Mouse (Mus musculus) right cerebral cortex, postnatal 36 days (tissue): ENCODE results near the gene Akt2.

Source experiments
- DNase-seq, 2 experiments: peaks; one replicate each; pipeline ENCODE4 v3.0.0; 2022; ENCODE audit warnings: low spot score in 2 of 2, mixed read lengths in 1 of 2

The Akt2 gene

DNA sequence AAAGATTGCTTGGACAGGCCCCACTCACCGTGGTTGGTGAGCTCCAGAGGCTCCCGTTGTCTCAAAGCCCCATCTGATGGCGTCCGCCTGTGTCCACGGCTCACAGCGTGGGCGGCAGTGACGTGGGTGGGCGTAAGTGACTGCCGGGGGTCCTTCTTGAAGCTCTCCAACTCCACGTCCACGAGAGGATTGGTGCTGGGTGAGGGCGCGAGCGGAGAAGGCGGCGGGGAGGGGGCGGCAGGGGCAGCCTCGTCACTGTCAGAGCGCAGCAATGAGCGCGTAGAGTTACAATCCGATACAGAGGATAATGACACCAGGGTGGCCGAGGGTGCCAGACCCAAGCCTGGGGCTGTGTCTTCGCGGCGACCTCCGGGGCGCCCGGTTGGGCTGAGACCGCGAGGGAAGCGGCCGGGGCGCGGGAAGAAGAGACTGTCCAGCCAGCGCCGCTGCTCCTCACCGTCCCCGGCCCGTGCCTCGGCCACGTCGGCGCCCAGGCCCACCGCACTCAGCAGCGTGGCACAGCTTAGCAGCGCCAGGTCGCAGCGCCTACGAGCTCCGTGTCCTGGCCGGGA, 66.6 kb downstream of the Akt2 start:
- no peak for DNase-seq

DNA sequence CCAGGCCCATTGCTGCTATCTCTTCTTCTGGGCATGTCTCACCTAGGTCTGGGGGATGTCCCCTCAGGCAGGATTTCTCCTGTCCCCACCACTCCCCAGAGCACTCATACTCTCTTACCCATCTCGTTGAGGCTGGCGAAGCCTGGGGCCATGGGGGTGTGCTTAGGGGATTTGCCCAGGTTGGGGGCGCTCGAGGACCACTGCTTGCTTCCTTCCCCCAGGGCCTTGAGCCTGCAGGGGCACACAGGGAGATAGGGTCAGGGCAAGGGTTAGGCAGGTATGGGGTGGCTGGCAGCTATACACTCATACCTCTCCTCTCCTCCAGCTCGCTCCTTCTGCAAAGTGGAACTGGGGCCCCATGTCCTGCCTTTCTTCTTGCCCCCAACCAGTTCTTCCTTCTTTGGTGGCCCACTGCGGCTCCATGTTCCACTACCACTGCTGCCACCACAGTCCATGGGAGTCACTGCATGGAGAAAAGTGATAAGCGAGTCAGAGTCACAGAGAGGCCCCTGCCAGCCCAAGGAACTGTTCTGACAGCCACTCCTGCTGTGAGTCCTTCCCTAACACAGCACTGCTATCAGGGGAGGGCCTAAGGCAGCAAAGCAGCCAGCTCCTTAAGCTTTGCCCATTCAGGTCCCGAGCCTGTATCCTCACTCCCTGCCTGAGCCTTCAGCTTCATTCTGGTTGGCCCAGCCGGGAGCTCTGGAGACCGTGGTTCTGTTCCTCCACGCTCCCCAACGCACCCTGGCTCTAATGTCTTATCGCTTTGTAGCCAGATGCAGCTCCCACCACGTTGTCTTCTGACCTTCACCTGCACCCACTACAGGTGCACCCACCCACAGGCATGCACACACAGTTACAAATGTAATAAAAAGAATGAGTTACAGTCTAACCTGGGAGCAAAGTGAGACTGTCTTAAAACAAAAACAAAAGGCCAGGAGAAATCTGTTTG, 67.6 kb downstream of the Akt2 start:
- DNase-seq = peak in 1 of 2 experiments; percentile 28

DNA sequence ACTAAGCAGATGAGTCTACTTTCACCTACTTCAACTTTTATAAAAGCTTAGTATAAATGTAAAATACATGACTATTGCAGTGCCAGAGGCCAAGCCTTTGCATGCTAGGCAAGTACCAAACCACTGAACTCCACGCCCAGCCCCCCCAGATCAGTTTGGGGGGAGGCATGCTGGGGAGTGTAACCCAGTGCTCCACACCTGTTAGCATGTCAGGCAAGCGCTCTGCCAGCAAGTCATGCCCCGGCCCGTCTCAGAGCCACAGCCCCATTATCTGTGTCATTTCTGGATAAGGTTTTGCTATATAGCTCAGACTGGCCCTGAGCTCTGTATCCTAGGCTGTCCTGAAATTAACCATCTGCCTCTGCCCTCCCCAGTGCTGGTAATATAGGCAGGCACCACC, 70.7 kb downstream of the Akt2 start:
- no peak for DNase-seq

DNA sequence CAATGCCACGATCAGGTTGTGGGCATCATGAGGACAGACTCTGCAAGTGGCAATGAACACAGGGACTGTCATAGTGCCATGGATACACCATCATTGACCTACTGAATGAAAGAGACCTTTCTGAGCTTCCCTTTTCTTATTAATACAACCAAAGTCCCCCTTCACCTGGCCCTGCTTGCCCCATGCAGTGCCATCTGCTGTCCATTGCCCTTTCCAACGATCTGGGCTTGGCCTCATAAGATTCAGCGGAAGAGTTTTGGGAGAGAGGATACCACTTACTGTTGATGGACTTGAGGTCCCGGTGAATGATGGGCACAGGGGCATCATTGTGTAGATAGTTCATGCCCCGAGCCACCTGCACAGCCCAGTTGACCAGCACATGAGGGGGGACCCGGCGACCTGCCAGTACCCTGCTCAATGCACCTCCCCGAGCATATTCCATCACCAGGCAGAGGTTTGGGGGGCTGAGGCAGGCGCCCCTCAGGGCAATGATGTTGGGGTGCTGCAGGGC, 81.8 kb downstream of the Akt2 start:
- no peak for DNase-seq

DNA sequence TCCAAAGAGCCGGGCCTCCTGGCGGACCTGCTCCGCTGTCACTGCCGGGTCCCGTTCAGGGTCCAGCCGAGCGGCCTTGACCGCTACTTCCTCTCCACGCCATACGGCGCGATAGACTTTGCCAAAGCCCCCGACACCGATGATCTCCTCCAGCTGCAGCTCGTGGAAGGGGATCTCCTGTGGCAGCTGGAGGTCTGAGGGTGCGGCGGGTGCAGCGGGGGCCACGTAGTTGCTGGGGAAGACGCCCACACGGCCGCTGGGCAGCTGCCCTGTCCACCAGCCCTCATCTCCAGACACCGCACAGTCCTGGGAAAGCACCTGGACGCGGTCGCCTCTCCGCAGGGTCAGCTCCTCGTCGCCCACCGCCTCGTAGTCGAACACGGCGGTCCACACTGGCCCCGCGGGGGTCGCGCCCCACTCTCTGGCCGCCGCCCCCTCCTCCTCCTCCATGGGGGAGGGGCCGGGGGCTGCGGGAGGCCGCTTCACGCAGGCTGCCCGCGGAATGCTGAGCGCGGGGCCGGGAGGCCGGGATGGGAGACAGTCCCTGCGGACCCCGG, 82.3 kb downstream of the Akt2 start:
- no peak for DNase-seq

DNA sequence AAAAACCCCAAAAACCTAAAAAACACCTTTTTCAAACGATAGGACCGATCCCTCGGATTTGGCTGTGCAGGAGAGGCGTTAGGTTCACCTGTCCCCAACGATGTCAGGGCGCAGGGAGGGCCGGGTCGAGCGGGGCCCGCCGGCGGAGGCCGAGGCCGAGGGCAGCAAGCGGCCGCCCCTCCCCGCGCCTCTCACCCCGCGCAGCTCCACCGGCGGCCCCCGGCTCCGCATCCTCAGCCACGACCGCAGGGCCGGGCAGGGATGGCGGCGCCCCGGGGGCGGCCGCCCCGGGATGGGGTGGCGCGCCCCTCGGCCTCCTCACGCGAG, 82.8 kb downstream of the Akt2 start:
- no peak for DNase-seq

DNA sequence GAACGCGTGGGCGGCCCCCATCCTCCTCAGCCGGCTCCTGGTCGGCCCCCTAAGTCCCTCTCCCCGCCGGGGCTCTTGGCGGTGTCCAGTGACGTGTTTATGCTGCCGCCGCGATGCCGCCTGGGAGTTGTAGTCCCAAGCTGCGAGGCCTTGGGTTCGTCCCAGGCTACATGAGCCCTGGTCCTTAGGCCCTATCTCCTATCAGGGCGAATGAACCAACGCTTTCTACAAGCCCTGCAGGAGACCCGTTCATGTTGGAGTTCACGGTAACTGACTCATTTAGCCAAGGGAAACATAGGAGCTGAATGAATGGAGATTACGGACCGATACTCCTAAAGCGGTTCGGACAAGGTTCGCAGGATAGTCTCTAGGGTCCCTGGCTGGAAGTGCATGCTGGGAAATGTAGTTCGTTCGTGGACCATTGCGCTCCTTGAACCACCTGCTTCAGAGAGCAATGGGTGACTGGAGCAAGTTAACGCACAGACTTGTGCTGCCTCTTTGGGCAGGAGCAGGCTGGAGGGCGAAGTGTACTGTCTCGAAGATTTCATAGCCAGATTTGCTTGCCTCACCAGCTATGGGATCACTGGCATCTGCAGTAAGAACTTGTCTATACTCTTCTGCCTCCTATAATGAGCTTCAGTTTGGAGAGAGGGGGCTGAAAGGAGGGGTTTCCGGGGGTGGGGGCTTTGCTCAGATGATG, 83.3 kb downstream of the Akt2 start, which contains the start of gene Map3k10:
Gene Map3k10, minus strand, starts transcription at position 77 of the 700 bp plus-strand sequence.
- peak; percentile 91 to 92 for DNase-seq

DNA sequence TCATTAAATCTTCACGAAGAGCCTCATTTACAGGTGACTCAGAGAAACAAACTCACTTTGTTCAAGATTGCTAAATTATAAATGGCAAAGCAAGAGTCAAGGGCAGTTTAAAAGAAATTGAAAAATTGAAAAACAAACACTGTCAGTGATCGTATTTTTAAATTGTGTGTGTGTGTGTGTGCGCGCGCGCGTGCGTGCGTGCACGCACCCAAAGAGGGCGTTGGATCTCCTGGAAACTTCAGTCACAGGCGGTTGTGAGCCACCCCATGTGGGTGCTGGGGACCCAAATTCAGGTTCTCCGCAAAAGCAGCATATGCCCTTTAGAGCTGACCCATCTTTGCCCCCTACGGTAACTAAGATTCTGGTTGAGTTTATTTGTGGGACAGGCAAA, 83.9 kb downstream of the Akt2 start:
- DNase-seq = no peak

DNA sequence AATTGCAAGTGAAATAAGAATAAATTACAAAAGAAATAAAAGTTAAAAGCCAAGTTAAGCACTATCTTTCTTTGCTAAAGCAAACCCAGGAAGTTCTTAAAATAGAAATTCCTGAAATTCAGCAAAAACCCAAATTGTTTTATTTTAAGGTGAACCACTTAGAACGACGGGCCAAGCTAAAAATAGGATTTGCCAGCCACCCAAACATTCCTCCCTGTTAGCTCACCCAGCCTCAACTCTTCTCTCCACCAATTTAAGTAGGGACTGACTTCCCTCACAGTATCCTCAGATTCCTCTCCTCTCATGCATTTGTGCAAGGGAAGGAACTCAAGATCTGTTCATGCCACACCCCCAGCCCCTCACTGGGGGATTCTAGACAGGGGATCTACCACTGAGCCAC, 91.9 kb downstream of the Akt2 start:
- DNase-seq = no peak

DNA sequence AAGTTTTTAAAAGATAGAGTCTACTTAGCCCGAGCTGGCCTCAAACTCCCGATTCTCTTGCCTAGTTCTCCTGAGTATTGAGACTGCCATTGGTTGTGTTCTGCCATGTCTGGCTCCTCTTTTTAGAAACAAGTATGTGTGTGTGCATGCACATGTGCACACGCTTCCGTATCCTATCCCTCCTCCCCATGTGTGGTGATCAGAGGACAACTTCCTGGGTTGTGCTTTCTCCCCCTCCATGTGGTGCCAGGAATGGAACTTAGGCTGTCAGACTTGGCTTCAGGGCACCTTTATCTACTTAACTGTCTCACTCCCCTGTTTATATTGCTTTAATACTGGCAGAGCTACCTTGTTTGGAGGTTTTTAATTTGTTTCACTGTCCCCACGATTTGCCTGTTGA, 93.9 kb downstream of the Akt2 start:
- no peak for DNase-seq

DNA sequence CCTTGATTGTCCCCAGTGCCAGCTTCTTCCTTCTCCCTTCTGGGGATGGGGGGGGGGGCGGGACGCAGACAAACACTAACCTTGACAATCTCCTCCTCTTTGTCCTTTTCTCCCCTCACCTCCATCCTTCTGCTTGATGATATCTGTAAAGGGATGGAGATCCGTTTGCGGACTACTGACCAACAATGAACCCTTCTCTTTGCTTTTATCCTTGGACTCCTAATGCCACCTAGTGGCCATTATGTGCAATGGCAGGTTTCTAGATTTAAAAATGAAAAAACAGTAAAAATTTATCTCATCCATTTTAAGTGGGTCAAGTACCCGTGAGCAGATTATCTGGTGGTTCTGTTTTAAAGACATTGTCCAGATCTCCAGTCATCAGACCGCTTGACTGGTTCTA, 94.3 kb downstream of the Akt2 start:
- no peak for DNase-seq

DNA sequence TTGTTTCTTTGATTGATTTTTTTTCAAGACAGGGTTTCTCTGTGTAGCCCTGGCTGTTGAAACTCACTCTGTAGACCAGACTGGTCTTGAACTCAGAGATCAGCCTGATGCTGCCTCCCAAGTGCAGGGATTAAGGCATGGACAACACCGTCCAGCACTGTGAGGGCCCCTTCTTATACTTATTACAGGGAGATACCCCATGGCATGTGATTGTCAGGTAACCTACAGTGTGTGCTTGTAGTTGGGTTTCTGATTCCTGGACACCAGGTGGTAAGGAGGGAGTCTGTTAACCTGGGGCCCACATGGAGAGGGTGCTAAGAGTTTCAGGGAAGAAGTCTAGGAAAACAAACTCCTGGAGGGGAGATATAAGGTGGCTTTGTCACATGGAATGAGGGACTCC, 95.7 kb downstream of the Akt2 start:
- DNase-seq = no peak

DNA sequence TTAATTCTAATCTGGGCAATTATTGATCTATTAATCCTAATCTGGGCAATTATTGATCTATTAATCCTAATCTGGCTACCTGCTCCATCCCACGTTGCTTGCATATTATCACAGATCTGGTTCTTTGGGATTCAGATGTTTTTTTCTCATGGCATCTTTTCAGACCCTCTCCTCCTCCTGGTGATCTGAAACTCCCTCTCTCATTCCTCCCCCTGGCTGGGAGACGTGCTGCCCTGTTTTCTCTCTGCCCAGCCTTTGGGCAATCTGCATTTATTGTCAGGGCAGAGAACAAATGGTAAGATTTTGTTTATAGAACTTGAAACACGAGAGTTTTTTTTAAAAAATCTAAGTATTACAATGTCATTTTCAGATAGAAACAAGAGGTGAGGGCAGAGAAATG, 96.5 kb downstream of the Akt2 start:
- no peak for DNase-seq

DNA sequence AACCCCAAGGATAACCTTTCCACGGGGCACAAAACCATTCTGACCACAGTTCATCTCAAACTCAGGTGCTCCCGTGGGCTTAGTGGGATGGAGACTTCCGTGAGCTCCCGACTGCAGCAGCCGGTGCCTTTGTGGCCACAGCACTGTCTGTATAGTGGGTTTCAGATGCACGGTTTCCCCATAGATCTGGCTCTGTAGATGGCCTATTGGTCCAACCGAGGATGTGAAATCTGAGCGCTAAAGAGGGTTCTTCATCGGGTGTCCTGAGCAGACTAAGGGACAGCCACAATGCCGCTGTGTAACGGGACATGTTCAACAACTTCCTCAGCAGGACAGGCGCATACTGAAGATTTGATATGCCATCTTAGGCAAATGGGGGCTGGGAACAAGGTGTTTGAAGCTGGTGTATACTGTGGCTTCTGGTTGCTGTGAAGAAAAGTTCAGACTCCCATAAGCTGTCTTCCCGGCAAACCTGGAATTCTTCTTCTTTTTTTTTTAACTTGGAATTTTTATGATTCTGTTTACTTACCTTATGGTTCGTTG, 97.0 kb downstream of the Akt2 start:
- no peak for DNase-seq

DNA sequence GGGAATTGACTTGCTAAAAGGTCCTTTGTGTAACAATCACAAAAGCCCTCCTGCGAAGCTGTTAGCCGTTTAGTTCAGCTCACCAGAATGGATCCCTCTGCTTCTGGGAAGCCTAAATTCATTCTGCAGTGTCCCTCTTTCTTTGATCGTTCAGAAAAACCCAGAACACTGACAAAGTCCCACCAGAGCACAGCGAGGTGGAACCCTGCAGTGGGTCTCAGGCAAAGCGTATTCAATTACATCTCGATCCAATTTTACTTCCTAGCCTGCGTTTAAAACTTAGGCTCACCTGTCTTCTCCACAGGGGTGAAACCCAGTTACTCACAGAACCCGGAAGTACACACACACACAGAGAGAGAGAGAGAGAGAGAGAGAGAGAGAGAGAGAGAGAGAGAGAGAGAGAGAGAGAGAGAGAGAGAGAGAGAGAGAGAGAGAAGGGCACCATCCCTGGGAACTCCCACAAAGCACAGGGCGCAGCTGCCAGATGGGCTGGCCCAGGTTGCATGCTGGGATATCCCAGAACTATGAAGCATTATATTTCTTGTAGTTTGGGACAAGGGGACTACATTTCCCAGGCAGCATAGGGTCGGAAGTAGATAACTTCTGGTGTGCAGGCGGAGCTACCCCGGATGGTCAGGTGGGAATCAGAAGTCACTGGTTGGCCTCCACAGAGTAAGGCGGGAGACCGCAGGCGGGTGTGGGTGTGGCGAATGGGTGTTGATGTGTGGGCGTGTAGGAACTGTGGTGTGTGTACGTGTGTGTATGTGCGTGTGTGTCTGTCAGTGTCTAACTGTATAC, 97.7 kb downstream of the Akt2 start, which contains the start of gene Zfp607b:
Gene Zfp607b, plus strand, starts transcription at position 526 of the 798 bp plus-strand sequence.
- peak; percentile 95 to 98 for DNase-seq
